8 mouse cellular contexts compared by ENCODE assay signal in the genomic region with DNA sequence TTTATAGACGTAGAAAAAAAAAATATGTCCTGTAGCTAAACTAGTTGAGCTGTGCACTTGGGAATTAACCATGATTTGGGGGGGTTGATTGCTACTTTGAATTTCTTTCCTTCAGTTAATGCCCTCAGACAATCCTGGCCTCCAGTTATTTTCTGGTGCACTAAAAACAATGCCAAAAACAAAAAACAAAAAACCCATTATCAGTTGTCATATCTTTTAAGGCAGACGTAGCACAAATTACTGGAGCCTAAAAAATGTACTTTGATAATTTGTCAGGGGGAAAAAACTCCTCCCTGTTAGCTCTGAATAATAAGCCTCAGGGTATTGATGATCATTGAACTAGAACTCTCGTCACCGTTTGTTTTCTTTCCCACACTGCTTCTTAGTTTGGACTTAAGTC. TPM values are rescaled to one million over a fixed set of nuclear protein-coding genes. Genes with fewer than 3 reads are reported as not detected.
DNase-seq lines count a peak whose midpoint lies in the region; ATAC-seq and TF ChIP-seq lines count a peak whose summit lies in the region.

No protein-coding gene starts in this region.

- peak overlapping the region; percentile 44 for H3K4me2 ChIP-seq in embryonic facial prominence, embryonic 11.5 days (ENCODE audit: low read depth, low read length)
- H3K4me2 ChIP-seq in intestine, embryonic 16.5 days (ENCODE audit: low read depth, low read length) = peak overlapping the region; percentile 66

- no peak overlapping the region for H3K27ac ChIP-seq in embryonic facial prominence, embryonic 11.5 days (replicated peaks; ENCODE audit: low read depth, low read length)
- no peak overlapping the region for H3K27ac ChIP-seq in intestine, embryonic 16.5 days (ENCODE audit: low read length)
- peak overlapping the region; percentile 29 for H3K27ac ChIP-seq in olfactory bulb, adult 2 months (ENCODE audit: insufficient read depth, low read depth, low read length)

- H3K27me3 ChIP-seq in embryonic facial prominence, embryonic 11.5 days (ENCODE audit: control insufficient read depth, insufficient read depth, low read length) = no peaks in the 10 kb centered on the region
- H3K27me3 ChIP-seq in intestine, embryonic 16.5 days (replicated peaks; ENCODE audit: control insufficient read depth, insufficient read depth, low read length) = no peaks in the 10 kb centered on the region

- DNase-seq in lung, adult 2 months = no peak
- no peak for DNase-seq in lung, postnatal 14 days
- DNase-seq in embryonic facial prominence, embryonic 11.5 days (ENCODE audit: low spot score) = no peak
- DNase-seq in urinary bladder, postnatal 36 days (ENCODE audit: low spot score in 2 of 2) = no peak
- no peak for DNase-seq in lung, postnatal 36 days
- DNase-seq in right cerebral cortex, adult 2 months (ENCODE audit: low spot score in 2 of 2) = no peak

- 0 out of 2 replicates have a peak, but pooled peaks cover 4% of the 10 kb centered on the region for H3K9me3 ChIP-seq in embryonic facial prominence, embryonic 11.5 days (replicated peaks; ENCODE audit: control insufficient read depth, low read length)
- H3K9me3 ChIP-seq in intestine, embryonic 16.5 days (ENCODE audit: control insufficient read depth, low read length) = no peaks in the 10 kb centered on the region

- WGBS in lung, adult 2 months = 18% methylated on average over 4 of the region's 4 CpGs
- 8% methylated on average over 4 of the region's 4 CpGs for WGBS in embryonic facial prominence, embryonic 11.5 days
- 25% methylated on average over 4 of the region's 4 CpGs for whole genome bisulfite sequencing in intestine, embryonic 16.5 days
- 4% methylated on average over 4 of the region's 4 CpGs for WGBS in olfactory bulb, adult 2 months

- H3K9ac ChIP-seq in embryonic facial prominence, embryonic 11.5 days (replicated peaks; ENCODE audit: low read length) = peak overlapping the region; percentile 94
- peak overlapping the region; percentile 97 for H3K9ac ChIP-seq in intestine, embryonic 16.5 days (ENCODE audit: low read depth, low read length)

- H3K4me3 ChIP-seq in lung, adult 2 months (replicated peaks; ENCODE audit: extremely low read depth, low read depth, low read length) = peak overlapping the region; percentile 100
- peak overlapping the region; percentile 84 for H3K4me3 ChIP-seq in embryonic facial prominence, embryonic 11.5 days (ENCODE audit: low read depth, low read length)
- peak overlapping the region; percentile 88 for H3K4me3 ChIP-seq in intestine, embryonic 16.5 days (ENCODE audit: low read length)
- peak overlapping the region; percentile 68 for H3K4me3 ChIP-seq in olfactory bulb, adult 2 months (ENCODE audit: insufficient read depth, low read depth, low read length)

- no peak for TF ChIP-seq POLR2A in lung, adult 2 months (IDR thresholded peaks at IDR 0.05; ENCODE audit: borderline replicate concordance, extremely low read depth, low read depth, low read length)
- TF ChIP-seq POLR2A in olfactory bulb, adult 2 months (IDR thresholded peaks at IDR 0.05; ENCODE audit: insufficient read depth, low read depth, low read length) = no peak

- ATAC-seq in embryonic facial prominence, embryonic 11.5 days (replicated peaks; ENCODE audit: insufficient number of reproducible peaks, low FRiP score, low TSS enrichment, low read depth) = no peak
- ATAC-seq in intestine, embryonic 16.5 days = no peak

- no peak for TF ChIP-seq CTCF in lung, adult 2 months (IDR thresholded peaks at IDR 0.05; ENCODE audit: insufficient read depth, low read length)
- TF ChIP-seq CTCF in olfactory bulb, adult 2 months (IDR thresholded peaks at IDR 0.05; ENCODE audit: insufficient read depth, low read depth, low read length) = no peak

- no peaks in the 10 kb centered on the region for H3K36me3 ChIP-seq in embryonic facial prominence, embryonic 11.5 days (replicated peaks; ENCODE audit: control insufficient read depth, insufficient read depth, low read depth, low read length)
- 0 out of 2 replicates have a peak, but pooled peaks cover 2% of the 10 kb centered on the region for H3K36me3 ChIP-seq in intestine, embryonic 16.5 days (ENCODE audit: control insufficient read depth, insufficient read depth, low read length)

- H3K4me1 ChIP-seq in lung, adult 2 months (ENCODE audit: control insufficient read depth, insufficient read depth, low read length) = peaks cover 9% of the 10 kb centered on the region
- H3K4me1 ChIP-seq in embryonic facial prominence, embryonic 11.5 days (ENCODE audit: control insufficient read depth, insufficient read depth, low read length) = no peaks in the 10 kb centered on the region
- peaks cover 7% of the 10 kb centered on the region for H3K4me1 ChIP-seq in intestine, embryonic 16.5 days (ENCODE audit: control insufficient read depth, insufficient read depth, low read length)
- H3K4me1 ChIP-seq in olfactory bulb, adult 2 months (ENCODE audit: control insufficient read depth, insufficient read depth, low read length) = peaks cover 5% of the 10 kb centered on the region; the same call in 1 of the 2 replicates

RNA-seq across cellular contexts. Expression of gene Ube2j1, which starts 0.8 kb away (rescaled TPM):
- 14.9 and 17.9 TPM in 2 replicates for polyA plus RNA-seq in lung, adult 2 months (2012; rRNA removed)
- 41.5 and 47.1 TPM in 2 replicates for polyA plus RNA-seq in embryonic facial prominence, embryonic 11.5 days (2014; fragmentation: Nextera tagmentation; extraction: Ambion mirVana)
- polyA plus RNA-seq in intestine, embryonic 16.5 days (2015; fragmentation: Nextera tagmentation; extraction: Ambion mirVana) = 43.0 and 44.9 TPM in 2 replicates
- polyA plus RNA-seq in olfactory bulb, adult 2 months (2012; ENCODE audit: insufficient read depth, insufficient read length, low replicate concordance, missing spikeins) = not detected in 2 replicates

RNA-seq across cellular contexts. Expression of gene Gabrr2, which starts 30.8 kb away (rescaled TPM):
- 1.3 TPM in 2 replicates for polyA plus RNA-seq in lung, adult 2 months (2012; rRNA removed)
- 0.43 TPM in 1 of 2 replicates, not detected in the other for polyA plus RNA-seq in embryonic facial prominence, embryonic 11.5 days (2014; fragmentation: Nextera tagmentation; extraction: Ambion mirVana)
- polyA plus RNA-seq in intestine, embryonic 16.5 days (2015; fragmentation: Nextera tagmentation; extraction: Ambion mirVana) = 0.10 and 0.24 TPM in 2 replicates
- polyA plus RNA-seq in olfactory bulb, adult 2 months (2012; ENCODE audit: insufficient read depth, insufficient read length, low replicate concordance, missing spikeins) = not detected in 2 replicates

RNA-seq across cellular contexts. Expression of gene Rragd, which starts 49.2 kb away (rescaled TPM):
- polyA plus RNA-seq in lung, adult 2 months (2012; rRNA removed) = 1.8 and 3.4 TPM in 2 replicates
- polyA plus RNA-seq in embryonic facial prominence, embryonic 11.5 days (2014; fragmentation: Nextera tagmentation; extraction: Ambion mirVana) = 24.4 and 27.8 TPM in 2 replicates
- polyA plus RNA-seq in intestine, embryonic 16.5 days (2015; fragmentation: Nextera tagmentation; extraction: Ambion mirVana) = 28.0 and 30.1 TPM in 2 replicates
- polyA plus RNA-seq in olfactory bulb, adult 2 months (2012; ENCODE audit: insufficient read depth, insufficient read length, low replicate concordance, missing spikeins) = 152 TPM in 1 of 2 replicates, not detected in the other
